Mouse (Mus musculus): ENCODE measurements at regions not wholly inside any gene's neighbourhood (a gene's known extent, or its start where the extent isn't known, plus 50 kb on each side); places are given as distances from the start of the nearest gene placed in this dataset.
"Not testable (repeated sequence)": the region's sequence is repeated elsewhere in the genome, so short reads cannot be mapped to it uniquely, and the experiment has no call there.

GRCm38 (mm10) chr4:105704271-105704670 lies 85.4 kb upstream of the Gm12728 start:
- DNase-seq, result no peak
- intact Hi-C loops (cut with DNase I), result no loop called here

DNA sequence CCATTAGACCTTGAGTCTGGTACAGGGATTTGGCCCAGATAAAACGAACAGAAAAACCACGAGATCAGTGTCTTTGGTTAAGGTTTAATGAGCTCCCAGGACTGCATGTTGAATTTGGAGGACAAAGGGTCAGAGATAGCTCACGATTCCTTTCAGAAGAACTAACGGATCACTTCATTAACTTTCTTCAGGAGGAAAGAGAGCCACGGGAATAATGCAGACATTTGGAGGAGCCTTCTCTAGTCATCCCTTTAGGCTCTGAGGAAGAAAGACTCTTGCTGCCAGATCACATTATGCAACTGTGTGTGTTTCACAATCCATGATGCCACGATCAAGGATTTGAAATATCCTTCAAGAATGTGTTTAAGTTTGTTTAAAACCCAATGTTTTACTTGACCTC lies 83.7 kb upstream of the Gm12728 start:
- no peak for DNase-seq
- intact Hi-C loops (cut with DNase I), result no loop called here

GRCm38 (mm10) chr4:105708080-105708796 lies 81.4 kb upstream of the Gm12728 start:
- peak; percentile 4 to 5 for DNase-seq
- intact Hi-C loops (cut with DNase I), result no loop called here

DNA sequence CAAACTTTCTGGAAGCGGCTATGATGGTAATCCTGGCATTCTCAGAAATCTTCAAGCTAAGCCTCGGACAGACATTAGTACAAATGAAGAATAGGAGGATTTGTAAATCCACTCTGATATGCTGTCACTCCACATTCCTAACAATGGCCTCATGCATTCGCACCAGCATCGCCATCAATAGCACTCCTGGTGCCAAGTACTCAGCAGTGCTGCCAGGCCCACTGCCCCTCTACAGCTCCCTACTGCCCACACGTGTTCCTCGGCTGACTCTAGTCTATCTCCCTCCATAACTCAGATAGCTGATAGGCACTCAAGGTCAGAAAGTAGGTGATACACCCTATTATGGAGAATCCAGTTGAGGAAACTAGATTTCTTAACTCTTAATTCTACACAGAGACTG lies 75.7 kb upstream of the Gm12728 start:
- intact Hi-C loops (cut with DNase I), result no loop called here
- no peak for DNase-seq

- intact Hi-C loops (cut with DNase I), result no loop called here
- DNase-seq, result no peak
Observed at GRCm38 (mm10) chr4:105718080-105718479, 71.6 kb upstream of the Gm12728 start.

GRCm38 (mm10) chr4:105728696-105729095 lies 61.0 kb upstream of the Gm12728 start:
- DNase-seq, result no peak
- intact Hi-C loops (cut with DNase I), result no loop called here

- DNase-seq, result no peak
Observed at GRCm38 (mm10) chr4:105730900-105731299, 58.8 kb upstream of the Gm12728 start.

DNA sequence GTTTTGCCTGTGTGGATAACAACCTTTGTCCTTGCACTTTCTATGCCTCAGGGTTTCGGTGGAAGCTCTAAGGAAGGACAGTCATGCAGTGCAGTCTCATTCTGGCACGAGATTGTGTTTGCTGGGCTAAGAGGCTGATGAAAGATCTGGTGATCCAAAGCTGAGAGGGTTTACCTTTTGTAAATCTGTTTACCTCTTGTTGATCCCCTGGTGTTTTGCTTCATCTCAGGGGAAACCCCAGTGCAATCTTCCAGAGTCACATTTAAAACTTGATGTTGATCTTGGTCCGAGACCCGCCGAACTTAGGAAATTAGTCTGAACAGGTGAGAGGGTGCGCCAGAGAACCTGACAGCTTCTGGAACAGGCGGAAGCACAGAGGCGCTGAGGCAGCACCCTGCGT lies 54.6 kb upstream of the Gm12728 start:
- DNase-seq; intact Hi-C loops (cut with DNase I): not testable (repeated sequence)

More at GRCm38 (mm10) chr4:105730900-105731299, 58.8 kb upstream of the Gm12728 start:
- intact Hi-C loops (cut with DNase I), result no loop called here

Measured in heart, postnatal 14 days (tissue).